Mouse (Mus musculus) spleen, adult 2 months (tissue): ENCODE data around the gene Klhl29. TPM values are rescaled to one million over a fixed set of nuclear protein-coding genes. Genes with fewer than 3 reads are reported as not detected.

ENCODE experiments used
- DNase-seq, 2 experiments: peaks; one replicate each; pipeline versions ENCODE4 v3.0.0 to v3.0.0-alpha.2; 2012 to 2021; ENCODE audit warnings: low spot score in 2 of 2, low read depth in 1 of 2
- H3K27ac ChIP-seq: fragments of 200-500 bp; 2 replicates; pipeline ENCODE4 v1.5.1; 2012; ENCODE audit warnings: low read length, inconsistent platforms; ENCODE audit not compliant: insufficient read depth
- H3K27me3 ChIP-seq: fragments of 200-500 bp; 2 replicates; pipeline ENCODE4 v1.6.1; 2012; ENCODE audit warnings: mild to moderate bottlenecking, moderate library complexity, low read length, inconsistent platforms; ENCODE audit not compliant: control insufficient read depth, insufficient read depth
- H3K36me3 ChIP-seq: fragments of 200-500 bp; 2 replicates; pipeline ENCODE4 v1.6.1; 2012; ENCODE audit warnings: mild to moderate bottlenecking, low read length, inconsistent platforms; ENCODE audit not compliant: control insufficient read depth, insufficient read depth
- H3K4me1 ChIP-seq: fragments of 200-500 bp; 2 replicates; pipeline ENCODE4 v1.6.1; 2011; ENCODE audit warnings: inconsistent platforms; ENCODE audit not compliant: control insufficient read depth, insufficient read depth, insufficient read length
- H3K4me3 ChIP-seq: fragments of 200-500 bp; 2 replicates; pipeline ENCODE4 v1.5.1; 2011; ENCODE audit warnings: mild to moderate bottlenecking, inconsistent platforms; ENCODE audit not compliant: insufficient read depth, insufficient read length; ENCODE audit errors: extremely low read depth
- CTCF ChIP-seq: fragments of 200-500 bp; IDR thresholded peaks from 2 replicates; pipeline ENCODE4 v1.5.1; 2011; ENCODE audit warnings: mild to moderate bottlenecking, inconsistent platforms; ENCODE audit not compliant: insufficient read depth, insufficient read length, insufficient replicate concordance; ENCODE audit errors: extremely low read depth
- POLR2A ChIP-seq: fragments of 200-500 bp; IDR thresholded peaks from 2 replicates; pipeline ENCODE4 v1.6.1; 2011; ENCODE audit warnings: low read depth, low read length, inconsistent platforms
- WGBS: fragments of 180-500 bp; shearing (Covaris S2); methylation state at CpG from one replicate; pipeline ENCODE4 v1.1.7; 2018; 5-methylcytosine and 5-hydroxymethylcytosine counted together
- polyA plus RNA-seq: library from polyadenylated mRNA; depleted of rRNA; stranded (reverse); fragments of >200 nt; gene quantifications from 2 replicates; pipeline ENCODE4 v1.2.3, GENCODE M21; 2012

Klhl29 gene
- polyA plus RNA-seq, 1 experiment = 6.4 TPM

DNA sequence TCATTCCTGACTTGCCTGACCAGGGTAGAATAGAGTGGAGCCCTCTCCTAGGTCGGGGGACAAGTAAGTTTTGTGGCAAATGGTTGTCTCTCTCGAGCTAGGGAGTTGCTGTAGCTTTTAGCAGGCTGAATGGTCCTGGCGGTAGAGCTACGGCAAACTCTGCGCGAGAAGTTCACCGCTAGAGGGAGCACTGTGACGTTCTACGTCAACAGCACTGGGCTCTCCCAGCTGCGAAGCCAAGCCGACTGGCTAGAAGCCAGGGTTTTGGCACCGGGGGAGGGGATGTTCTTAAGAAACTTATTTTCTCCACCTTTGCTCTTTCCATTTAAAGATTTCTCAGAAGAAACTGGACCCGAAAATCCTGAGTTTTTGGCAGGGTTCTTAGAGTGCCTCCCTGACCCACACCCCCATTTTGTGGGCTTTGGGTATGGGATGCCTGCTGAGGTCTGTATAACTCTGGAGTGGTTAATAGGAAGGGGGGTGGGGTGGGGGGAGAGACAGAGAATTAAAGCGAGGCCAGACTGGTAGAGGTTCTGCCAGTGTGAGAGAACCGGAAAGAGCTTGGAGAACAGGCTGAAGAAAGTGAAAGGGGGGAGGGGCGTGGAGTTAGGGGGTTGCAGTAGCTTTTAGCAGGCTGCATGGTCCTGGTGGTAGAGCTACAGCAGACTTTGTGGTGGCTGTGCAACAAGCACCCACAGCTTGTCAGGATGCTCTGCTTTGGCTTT is 35.1 kb upstream of the Klhl29 start:
- WGBS = 10% methylated on average over 16 of the region's 16 CpGs

GRCm38 (mm10) chr12:5407175-5407574 is 31.7 kb upstream of the Klhl29 start:
- Histone ChIP-seq H3K36me3 (no peaks in the 10 kb centered on the region), H3K27ac (no peak overlapping the region), H3K4me1 (no peaks in the 10 kb centered on the region), H3K27me3 (no peaks in the 10 kb centered on the region), H3K4me3 (no peak overlapping the region)
- TF ChIP-seq POLR2A (no peak), CTCF (no peak)
- WGBS = 92% methylated on average over 8 of the region's 8 CpGs
- DNase-seq = no peak

More for the DNA sequence above, 35.1 kb upstream of the Klhl29 start:
- peak in 1 of 2 experiments; percentile 11 for DNase-seq
- Histone ChIP-seq H3K36me3 (no peaks in the 10 kb centered on the region), H3K4me3 (no peak overlapping the region), H3K27me3 (no peaks in the 10 kb centered on the region), H3K27ac (no peak overlapping the region), H3K4me1 (no peaks in the 10 kb centered on the region)
- TF ChIP-seq CTCF (no peak), POLR2A (no peak)

DNA sequence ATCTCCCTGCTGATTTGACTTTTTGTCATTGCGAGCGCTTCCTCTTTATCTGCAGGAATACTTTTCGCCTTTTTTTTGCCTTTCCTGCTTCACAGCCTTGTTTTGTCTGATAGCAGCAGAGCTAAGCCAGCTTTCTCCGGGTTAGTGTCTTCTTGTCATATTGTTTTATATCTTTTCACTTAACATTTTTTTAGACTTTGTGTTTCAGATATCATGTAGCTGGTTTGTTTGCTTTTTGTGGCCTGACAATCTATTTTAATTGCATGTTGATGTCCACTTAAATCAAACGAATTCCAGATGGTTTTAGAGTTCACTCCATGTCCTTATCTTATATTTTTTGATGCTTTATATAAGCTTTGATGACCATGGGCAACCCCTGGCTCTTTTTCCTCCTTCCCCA is 21.9 kb upstream of the Klhl29 start:
- DNase-seq = no peak
- 55% methylated on average over 5 of the region's 5 CpGs for WGBS
- Histone ChIP-seq H3K36me3 (no peaks in the 10 kb centered on the region), H3K27me3 (no peaks in the 10 kb centered on the region), H3K4me1 (no peaks in the 10 kb centered on the region), H3K27ac (no peak overlapping the region), H3K4me3 (no peak overlapping the region)
- TF ChIP-seq CTCF (no peak), POLR2A (no peak)

GRCm38 (mm10) chr12:5395188-5395587 is 19.7 kb upstream of the Klhl29 start:
- no peak for DNase-seq
- no peak overlapping the region for H3K27ac ChIP-seq
- TF ChIP-seq CTCF (no peak), POLR2A (no peak)
- no peaks in the 10 kb centered on the region for H3K4me1 ChIP-seq
- no peaks in the 10 kb centered on the region for H3K36me3 ChIP-seq
- H3K27me3 ChIP-seq = no peaks in the 10 kb centered on the region
- H3K4me3 ChIP-seq = no peak overlapping the region
- WGBS = 48% methylated on average over 3 of the region's 3 CpGs

DNA sequence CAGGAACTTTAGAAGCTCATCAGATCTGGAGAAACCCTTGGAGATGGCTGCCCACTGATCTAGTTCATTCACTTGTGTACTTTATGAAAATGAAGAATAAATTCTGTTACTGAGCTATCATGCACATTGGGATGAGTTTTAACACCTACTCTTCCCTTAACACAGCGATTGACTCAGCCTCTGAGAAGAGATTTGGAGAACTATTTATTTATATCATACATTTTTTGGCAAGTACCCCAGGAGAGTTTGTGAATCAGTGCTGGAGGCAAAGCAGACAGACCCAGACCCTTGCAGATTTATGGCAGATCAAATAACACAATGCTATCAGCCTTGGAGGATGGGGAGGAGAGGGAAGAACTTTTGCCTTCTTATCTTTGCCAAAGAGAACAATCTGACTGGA is 11.6 kb upstream of the Klhl29 start:
- H3K36me3 ChIP-seq = no peaks in the 10 kb centered on the region
- no peak for DNase-seq
- H3K27ac ChIP-seq = no peak overlapping the region
- 67% methylated on average over 1 of the region's 1 CpGs for WGBS
- no peaks in the 10 kb centered on the region for H3K27me3 ChIP-seq
- H3K4me3 ChIP-seq = no peak overlapping the region
- H3K4me1 ChIP-seq = no peaks in the 10 kb centered on the region
- TF ChIP-seq CTCF = no peak
- no peak for TF ChIP-seq POLR2A

DNA sequence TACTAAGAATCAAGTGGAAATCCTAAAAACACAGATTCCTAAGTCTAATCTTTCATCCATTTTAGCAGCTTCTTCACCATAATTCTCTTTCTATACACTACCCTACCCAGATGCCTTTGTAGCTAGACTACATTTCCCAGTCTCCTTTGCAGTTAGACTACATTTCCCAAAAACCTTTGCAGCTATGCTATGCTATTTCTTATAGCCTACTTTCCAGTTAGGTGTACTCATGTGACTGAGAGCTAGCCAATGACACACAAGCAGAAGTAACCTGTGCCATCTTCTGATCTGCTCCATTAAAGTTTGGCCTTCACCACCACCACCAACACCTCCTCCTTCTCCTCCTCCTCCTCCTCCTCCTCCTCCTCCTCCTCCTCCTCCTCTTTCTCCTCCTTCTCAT is 11.2 kb upstream of the Klhl29 start:
- Histone ChIP-seq H3K4me3 (no peak overlapping the region), H3K36me3 (no peaks in the 10 kb centered on the region), H3K27me3 (no peaks in the 10 kb centered on the region), H3K4me1 (no peaks in the 10 kb centered on the region), H3K27ac (no peak overlapping the region)
- DNase-seq = no peak
- no peak for TF ChIP-seq POLR2A
- TF ChIP-seq CTCF = no peak

- Histone ChIP-seq H3K36me3 (no peaks in the 10 kb centered on the region), H3K27me3 (no peaks in the 10 kb centered on the region; the same call in 1 of the 2 replicates), H3K27ac (no peak overlapping the region), H3K4me3 (no peak overlapping the region), H3K4me1 (no peaks in the 10 kb centered on the region)
- DNase-seq = no peak
- TF ChIP-seq POLR2A = no peak
- no peak for TF ChIP-seq CTCF
Measured at GRCm38 (mm10) chr12:5381694-5382093, 6.2 kb upstream of the Klhl29 start.
